Mouse (Mus musculus) heart, postnatal 0 days (tissue): ENCODE measurements around the gene Triml2.

Experiments
- CTCF ChIP-seq: IDR thresholded peaks from 2 replicates; pipeline ENCODE4 v1.5.1; 2016; ENCODE audit warnings: antibody characterized with exemption, control low read depth, low read depth
- EP300 ChIP-seq: IDR thresholded peaks from 2 replicates; pipeline ENCODE4 v1.6.1; 2016; ENCODE audit warnings: antibody characterized with exemption, low read depth

DNA sequence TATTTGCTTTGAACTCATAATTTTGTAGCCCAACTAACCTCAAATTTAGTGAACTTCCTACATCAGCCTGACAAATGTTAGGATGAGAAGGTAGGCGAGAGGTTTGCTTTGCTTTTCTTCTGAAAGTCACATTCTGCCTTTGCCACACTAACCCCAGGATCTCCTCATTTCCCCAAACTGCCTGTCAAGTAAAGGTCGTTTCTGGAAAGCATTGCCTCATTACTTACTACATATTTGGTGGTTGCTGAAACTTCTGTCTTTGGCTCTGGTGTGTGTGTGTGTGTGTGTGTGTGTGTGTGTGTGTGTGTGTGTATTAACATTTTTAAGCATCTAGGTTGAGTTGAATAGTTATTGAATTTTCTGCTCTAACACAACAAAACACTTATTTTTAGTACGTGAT, 15.9 kb upstream of the Triml2 start:
- TF ChIP-seq CTCF: no peak
- no peak for TF ChIP-seq EP300
